Mouse (Mus musculus) ES-E14 (cell line): Measurements from ENCODE around the gene Dctn1. TPM values are rescaled to one million over a fixed set of nuclear protein-coding genes. Genes with fewer than 3 reads are reported as not detected.

Experiments used
- DNase-seq: peaks from one replicate; pipeline ENCODE4 v3.0.0-alpha.2; 2013; ENCODE audit warnings: low read depth, low spot score
- H3K27ac ChIP-seq: 2 replicates; pipeline ENCODE4 v1.5.1; 2012; ENCODE audit warnings: low read depth, mild to moderate bottlenecking, low read length, moderate library complexity, mixed read lengths; ENCODE audit not compliant: poor library complexity, insufficient read depth, severe bottlenecking
- H3K36me3 ChIP-seq: 2 replicates; pipeline ENCODE4 v1.6.1; 2012; ENCODE audit warnings: mild to moderate bottlenecking, low read length, moderate library complexity, mixed read lengths; ENCODE audit not compliant: control insufficient read depth, poor library complexity, insufficient read depth, severe bottlenecking
- H3K4me1 ChIP-seq, 2 experiments: fragments of 150-350 bp in 1 of 2; sonication (generic) in 1 of 2; 2 replicates each; pipeline ENCODE4 v1.6.1; 2012; ENCODE audit warnings: low read length in 2 of 2, mild to moderate bottlenecking in 1 of 2, mixed read lengths in 1 of 2; ENCODE audit not compliant: control insufficient read depth in 2 of 2, insufficient read depth in 2 of 2, poor library complexity in 1 of 2
- H3K4me3 ChIP-seq, 2 experiments: fragments of 150-350 bp in 1 of 2; sonication (generic) in 1 of 2; 2 replicates each; pipeline ENCODE4 v1.5.1; 2012; ENCODE audit warnings: low read length in 2 of 2, low read depth in 1 of 2, mild to moderate bottlenecking in 1 of 2, mixed read lengths in 1 of 2; ENCODE audit not compliant: insufficient read depth in 1 of 2, poor library complexity in 1 of 2, severe bottlenecking in 1 of 2
- H3K9ac ChIP-seq: 2 replicates; pipeline ENCODE4 v1.6.1; 2012; ENCODE audit warnings: low read depth, mild to moderate bottlenecking, low read length, mixed read lengths; ENCODE audit not compliant: poor library complexity, insufficient read depth, severe bottlenecking
- H3K9me3 ChIP-seq: fragments of 150-350 bp; sonication (generic); 2 replicates; pipeline ENCODE4 v1.6.1; 2012; ENCODE audit warnings: low read depth, mild to moderate bottlenecking, low read length; ENCODE audit not compliant: control insufficient read depth, insufficient read depth
- CHD2 ChIP-seq: IDR thresholded peaks from 2 replicates; pipeline ENCODE4 v1.6.1; 2014; ENCODE audit warnings: mild to moderate bottlenecking, low read depth, low read length, inconsistent platforms
- HCFC1 ChIP-seq: IDR thresholded peaks from 2 replicates; pipeline ENCODE4 v1.6.1; 2012; ENCODE audit warnings: low read length, inconsistent platforms, borderline replicate concordance; ENCODE audit not compliant: insufficient read depth
- MAFK ChIP-seq: IDR thresholded peaks from 2 replicates; pipeline ENCODE4 v1.6.1; 2014; ENCODE audit warnings: mild to moderate bottlenecking, low read depth, low read length, inconsistent platforms; ENCODE audit not compliant: insufficient read depth
- ZC3H11A ChIP-seq: IDR thresholded peaks from 2 replicates; pipeline ENCODE4 v1.6.1; 2012; ENCODE audit warnings: low read depth, mild to moderate bottlenecking, inconsistent platforms, low read length, borderline replicate concordance
- ZNF384 ChIP-seq: IDR thresholded peaks from 2 replicates; pipeline ENCODE4 v1.6.1; 2012; ENCODE audit warnings: low read depth, low read length, inconsistent platforms
- in situ Hi-C, 2 experiments: fragments of 600-800 bp; cut with MboI; formaldehyde crosslinking; loops; one replicate each; pipeline ENCODE4 v1.15.1; 2025; ENCODE audit warnings: low sequenced_read_pairs in 2 of 2, inconsistent platforms in 1 of 2; ENCODE audit not compliant: unreplicated experiment in 2 of 2
- total RNA-seq: library from RNA; depleted of rRNA; stranded (reverse); fragments of 300-350 nt; gene quantifications from 2 replicates; pipeline ENCODE4 v1.2.3, GENCODE M21; 2012

Dctn1 gene
- total RNA-seq, 1 experiment, result 40.6 TPM

GRCm38 (mm10) chr6:83151721-83152120 is 14.0 kb upstream of the Dctn1 start:
- H3K36me3 ChIP-seq, result no peaks in the 10 kb centered on the region; the same call in 1 of the 2 replicates
- no peak overlapping the region for H3K27ac ChIP-seq
- in situ Hi-C loops, result no loop called here

GRCm38 (mm10) chr6:83153038-83153437 is 12.7 kb upstream of the Dctn1 start:
- H3K27ac ChIP-seq, result no peak overlapping the region
- H3K4me1 ChIP-seq, result peaks cover 0 to 2% of the 10 kb centered on the region in 2 experiments; a peak in 2 of 4 replicates
- TF ChIP-seq ZNF384, result no peak
- no peak for TF ChIP-seq HCFC1
- no peak overlapping the region for H3K4me3 ChIP-seq
- H3K9me3 ChIP-seq, result no peaks in the 10 kb centered on the region
- no peak overlapping the region for H3K9ac ChIP-seq
- no peaks in the 10 kb centered on the region; the same call in 1 of the 2 replicates for H3K36me3 ChIP-seq
- in situ Hi-C loops, result no loop called here
- DNase-seq, result no peak

More at GRCm38 (mm10) chr6:83151721-83152120, 14.0 kb upstream of the Dctn1 start:
- TF ChIP-seq HCFC1, result no peak
- no peak for TF ChIP-seq ZC3H11A
- TF ChIP-seq CHD2, result no peak
- TF ChIP-seq ZNF384, result no peak
- no peak for TF ChIP-seq MAFK
- DNase-seq, result no peak
- Histone ChIP-seq H3K4me1 (peaks cover 0 to 8% of the 10 kb centered on the region in 2 experiments; a peak in 2 of 4 replicates), H3K9ac (no peak overlapping the region), H3K9me3 (no peaks in the 10 kb centered on the region), H3K4me3 (no peak overlapping the region)

- Histone ChIP-seq H3K9ac (no peak overlapping the region), H3K36me3 (no peaks in the 10 kb centered on the region; the same call in 1 of the 2 replicates), H3K9me3 (no peaks in the 10 kb centered on the region), H3K27ac (no peak overlapping the region), H3K4me3 (no peak overlapping the region), H3K4me1 (peaks cover 0 to 2% of the 10 kb centered on the region in 2 experiments; a peak in 2 of 4 replicates)
- no peak for TF ChIP-seq HCFC1
- TF ChIP-seq CHD2, result no peak
- no peak for TF ChIP-seq ZNF384
- no peak for TF ChIP-seq MAFK
- TF ChIP-seq ZC3H11A, result no peak
- in situ Hi-C loops, result no loop called here
- no peak for DNase-seq
These were observed 12.2 kb upstream of the Dctn1 start for GRCm38 (mm10) chr6:83153485-83153884.

GRCm38 (mm10) chr6:83155552-83156238 is 10.0 kb upstream of the Dctn1 start:
- Histone ChIP-seq H3K4me1 (peaks cover 0 to 2% of the 10 kb centered on the region in 2 experiments; a peak in 2 of 4 replicates), H3K27ac (no peak overlapping the region), H3K36me3 (no peaks in the 10 kb centered on the region; the same call in 1 of the 2 replicates), H3K9me3 (no peaks in the 10 kb centered on the region), H3K9ac (peak overlapping the region; percentile 41; the same call in 1 of the 2 replicates), H3K4me3 (peak overlapping the region; percentile 42 to 54; a peak in 3 of 4 replicates)
- in situ Hi-C loops, result no loop called here
- TF ChIP-seq HCFC1 (no peak), ZNF384 (no peak), ZC3H11A (no peak), MAFK (no peak), CHD2 (no peak)
- DNase-seq, result no peak
